Mouse (Mus musculus): Measurements from ENCODE around the gene Vangl2. TPM values are rescaled to one million over a fixed set of nuclear protein-coding genes. Genes with fewer than 3 reads are reported as not detected.

Gene Vangl2
- polyA plus RNA-seq, 1 experiment from 2014 or later = 0.57 TPM

DNA sequence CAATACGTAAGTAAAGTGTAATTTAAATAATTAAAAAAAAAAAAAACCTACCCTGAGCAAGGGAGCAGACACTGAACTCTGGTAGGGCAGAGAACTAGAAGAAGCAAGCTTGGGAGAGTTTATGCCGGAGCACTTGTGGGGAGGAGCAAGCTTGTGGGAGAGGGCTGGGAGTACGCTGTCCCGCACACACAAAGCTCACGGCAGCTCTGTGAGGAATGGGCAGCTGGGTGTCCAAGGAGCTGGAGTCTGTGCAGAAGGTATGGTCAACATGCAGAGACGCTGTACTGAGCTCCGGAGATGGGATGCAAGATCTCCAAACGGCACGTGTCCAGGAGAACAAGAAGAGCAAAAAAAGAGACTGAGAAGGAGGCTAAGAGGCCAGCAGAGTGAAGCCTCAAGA is 13.5 kb downstream of the Vangl2 start:
- 72% methylated on average over 9 of the region's 9 CpGs for WGBS (ENCODE audit: insufficient replicate concordance)
- Histone ChIP-seq H3K27ac (ENCODE audit: low read length) (no peak overlapping the region), H3K27me3 (ENCODE audit: control insufficient read depth, insufficient read depth, low read depth, low read length) (no peaks in the 10 kb centered on the region), H3K4me1 (ENCODE audit: control insufficient read depth, low read depth, low read length) (no peaks in the 10 kb centered on the region), H3K4me3 (ENCODE audit: low read depth, low read length) (no peak overlapping the region), H3K9ac (ENCODE audit: low read depth, low read length) (no peak overlapping the region), H3K4me2 (ENCODE audit: low read depth, low read length) (no peak overlapping the region), H3K36me3 (ENCODE audit: control insufficient read depth, insufficient read depth) (no peaks in the 10 kb centered on the region), H3K9me3 (replicated peaks; ENCODE audit: control insufficient read depth, low read length) (no peaks in the 10 kb centered on the region)
- no peak for ATAC-seq (ENCODE audit: low read depth)

DNA sequence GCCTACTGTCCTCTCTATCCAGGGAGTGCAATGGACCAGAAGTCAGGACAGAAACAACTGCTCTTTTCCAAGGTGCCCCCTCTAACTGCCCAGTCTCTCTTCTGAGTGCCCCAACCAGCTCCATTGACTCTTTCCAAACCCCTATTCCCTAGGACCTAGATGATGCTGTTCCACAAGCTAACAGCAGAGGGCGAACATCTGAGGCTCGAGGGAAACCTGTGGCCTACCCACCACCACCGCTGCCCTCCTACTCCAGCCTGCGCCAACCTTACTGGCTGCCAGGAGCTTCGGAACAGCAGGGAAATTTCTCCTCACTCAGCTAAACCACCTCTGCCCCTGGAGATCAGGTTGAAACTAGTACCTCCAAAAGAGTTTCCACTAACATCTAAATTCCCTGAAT is 16.2 kb downstream of the Vangl2 start:
- H3K27ac ChIP-seq (ENCODE audit: low read length) = no peak overlapping the region

DNA sequence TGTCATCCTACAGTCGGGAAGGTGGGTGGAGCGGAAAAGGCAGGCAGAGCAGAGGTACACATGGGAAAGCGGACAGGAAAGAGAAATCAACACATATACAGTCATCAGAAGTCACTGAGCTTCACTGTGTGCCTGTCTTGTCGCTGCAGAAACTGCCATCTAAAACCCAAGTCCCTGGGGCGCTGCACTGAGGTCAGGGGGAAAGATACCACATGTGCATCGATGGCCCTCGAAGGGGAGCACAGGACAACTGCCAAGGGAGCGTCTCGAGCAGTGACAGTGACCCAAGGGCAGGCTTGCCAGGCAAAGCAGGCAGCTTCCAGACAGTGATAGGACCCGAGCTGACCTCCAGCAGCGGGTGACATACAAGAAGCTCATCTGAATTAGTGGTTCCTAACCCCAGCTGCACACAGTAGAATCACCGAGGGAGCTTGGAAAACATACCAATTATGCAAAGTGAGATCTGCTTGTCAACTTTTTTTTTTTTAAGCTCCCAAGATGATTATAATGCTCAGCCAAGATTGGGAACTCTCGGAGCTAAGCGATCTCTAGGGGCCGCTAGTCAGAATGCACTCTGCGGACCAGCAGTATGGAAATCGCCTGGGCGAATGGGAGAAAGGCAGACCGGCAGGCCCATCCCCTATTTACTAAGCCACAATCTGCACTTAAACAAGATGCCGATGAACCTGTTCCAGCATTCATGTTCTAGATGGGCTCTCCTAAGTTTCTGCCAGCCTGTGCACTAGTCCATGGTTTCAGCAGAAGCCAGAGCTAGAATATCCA is 18.0 kb downstream of the Vangl2 start:
- H3K4me2 ChIP-seq (ENCODE audit: low read depth, low read length) = no peak overlapping the region
- no peaks in the 10 kb centered on the region for H3K27me3 ChIP-seq (ENCODE audit: control insufficient read depth, insufficient read depth, low read depth, low read length)
- H3K27ac ChIP-seq (ENCODE audit: low read length) = no peak overlapping the region
- H3K36me3 ChIP-seq (ENCODE audit: control insufficient read depth, insufficient read depth) = no peaks in the 10 kb centered on the region
- 81% methylated on average over 20 of the region's 20 CpGs for WGBS (ENCODE audit: insufficient replicate concordance)
- no peak overlapping the region for H3K9ac ChIP-seq (ENCODE audit: low read depth, low read length)
- ATAC-seq (ENCODE audit: low read depth) = no peak
- no peak overlapping the region for H3K4me3 ChIP-seq (ENCODE audit: low read depth, low read length)
- H3K9me3 ChIP-seq (replicated peaks; ENCODE audit: control insufficient read depth, low read length) = no peaks in the 10 kb centered on the region
- no peaks in the 10 kb centered on the region for H3K4me1 ChIP-seq (ENCODE audit: control insufficient read depth, low read depth, low read length)

More for the DNA sequence above, 16.2 kb downstream of the Vangl2 start:
- H3K4me2 ChIP-seq (ENCODE audit: low read depth, low read length) = no peak overlapping the region
- no peaks in the 10 kb centered on the region for H3K27me3 ChIP-seq (ENCODE audit: control insufficient read depth, insufficient read depth, low read depth, low read length)
- no peak overlapping the region for H3K9ac ChIP-seq (ENCODE audit: low read depth, low read length)
- ATAC-seq (ENCODE audit: low read depth) = no peak
- 22% methylated on average over 5 of the region's 5 CpGs for WGBS (ENCODE audit: insufficient replicate concordance)
- no peaks in the 10 kb centered on the region for H3K36me3 ChIP-seq (ENCODE audit: control insufficient read depth, insufficient read depth)
- H3K9me3 ChIP-seq (replicated peaks; ENCODE audit: control insufficient read depth, low read length) = no peaks in the 10 kb centered on the region
- H3K4me1 ChIP-seq (ENCODE audit: control insufficient read depth, low read depth, low read length) = no peaks in the 10 kb centered on the region
- H3K4me3 ChIP-seq (ENCODE audit: low read depth, low read length) = no peak overlapping the region

DNA sequence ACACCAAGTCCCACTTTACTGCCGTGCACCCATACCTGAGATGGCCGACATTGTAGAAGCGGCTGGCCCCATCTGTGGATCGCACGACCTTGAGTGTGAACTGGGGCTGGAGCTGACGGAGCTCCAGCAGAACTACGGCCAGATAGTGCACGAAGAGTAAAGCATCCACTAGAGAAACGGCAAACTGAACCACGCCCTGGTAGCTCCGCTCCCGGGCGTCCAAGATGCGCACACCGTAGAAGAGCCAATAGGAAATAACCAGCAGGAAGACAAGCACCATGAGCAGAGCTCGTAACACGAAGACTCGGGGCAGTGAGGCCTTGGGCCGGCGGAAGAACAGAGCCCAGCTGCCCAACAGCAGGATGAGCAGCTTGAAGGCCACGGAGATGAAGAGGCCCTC is 18.8 kb downstream of the Vangl2 start:
- 82% methylated on average over 21 of the region's 21 CpGs for WGBS (ENCODE audit: insufficient replicate concordance)
- ATAC-seq (ENCODE audit: low read depth) = no peak

DNA sequence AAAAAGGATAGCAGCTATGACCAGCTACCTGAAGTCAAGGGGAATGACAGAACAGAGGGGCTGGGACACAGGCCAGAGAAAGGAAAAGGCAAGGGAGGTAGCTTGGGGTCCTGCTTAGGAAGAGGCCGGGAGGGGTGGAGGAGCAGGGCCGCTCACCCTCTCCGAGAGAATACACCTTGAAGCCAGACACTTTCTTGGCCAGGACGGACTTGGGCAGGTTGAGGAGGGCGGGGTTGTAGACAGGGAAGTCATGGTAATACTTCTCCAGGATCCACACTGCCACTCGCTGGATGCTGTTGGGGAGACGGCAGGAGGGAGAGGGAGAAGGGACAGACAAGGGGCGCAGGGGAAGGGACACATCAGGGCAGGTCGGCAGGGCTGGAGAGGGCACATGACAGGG is 19.9 kb downstream of the Vangl2 start:
- no peak for ATAC-seq (ENCODE audit: low read depth)
- H3K4me1 ChIP-seq (ENCODE audit: control insufficient read depth, low read depth, low read length) = no peaks in the 10 kb centered on the region
- WGBS (ENCODE audit: insufficient replicate concordance) = 72% methylated on average over 9 of the region's 9 CpGs

More for the DNA sequence above, 18.8 kb downstream of the Vangl2 start:
- Histone ChIP-seq H3K4me3 (ENCODE audit: low read depth, low read length) (no peak overlapping the region), H3K9me3 (replicated peaks; ENCODE audit: control insufficient read depth, low read length) (no peaks in the 10 kb centered on the region), H3K27me3 (ENCODE audit: control insufficient read depth, insufficient read depth, low read depth, low read length) (no peaks in the 10 kb centered on the region), H3K4me1 (ENCODE audit: control insufficient read depth, low read depth, low read length) (no peaks in the 10 kb centered on the region), H3K4me2 (ENCODE audit: low read depth, low read length) (no peak overlapping the region), H3K36me3 (ENCODE audit: control insufficient read depth, insufficient read depth) (no peaks in the 10 kb centered on the region), H3K27ac (ENCODE audit: low read length) (no peak overlapping the region), H3K9ac (ENCODE audit: low read depth, low read length) (no peak overlapping the region)

DNA sequence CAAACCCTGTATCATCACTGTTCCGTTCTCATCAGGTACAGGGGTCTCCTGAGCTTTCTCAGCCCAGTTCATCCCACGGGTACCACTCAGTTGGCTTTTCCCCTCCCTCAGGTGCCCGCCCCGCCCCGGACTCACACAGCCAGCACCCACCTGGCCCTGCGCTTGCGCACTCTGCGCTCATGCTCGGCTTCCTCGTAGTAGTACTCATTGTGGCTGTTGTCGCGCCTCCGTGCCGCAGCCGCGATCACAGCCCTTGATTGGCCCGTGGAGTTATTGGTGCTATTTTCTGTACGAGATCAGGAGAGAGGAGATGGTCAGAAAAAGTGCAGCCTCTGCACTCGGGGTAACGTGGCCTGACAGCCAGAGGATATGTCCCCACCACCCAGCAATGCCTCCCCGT is 20.5 kb downstream of the Vangl2 start:
- no peak for ATAC-seq (ENCODE audit: low read depth)
- H3K36me3 ChIP-seq (ENCODE audit: control insufficient read depth, insufficient read depth) = no peaks in the 10 kb centered on the region
- no peak overlapping the region for H3K4me3 ChIP-seq (ENCODE audit: low read depth, low read length)
- no peaks in the 10 kb centered on the region for H3K9me3 ChIP-seq (replicated peaks; ENCODE audit: control insufficient read depth, low read length)
- WGBS (ENCODE audit: insufficient replicate concordance) = 80% methylated on average over 21 of the region's 21 CpGs
- H3K4me1 ChIP-seq (ENCODE audit: control insufficient read depth, low read depth, low read length) = no peaks in the 10 kb centered on the region
- H3K27ac ChIP-seq (ENCODE audit: low read length) = no peak overlapping the region
- H3K27me3 ChIP-seq (ENCODE audit: control insufficient read depth, insufficient read depth, low read depth, low read length) = no peaks in the 10 kb centered on the region
- no peak overlapping the region for H3K4me2 ChIP-seq (ENCODE audit: low read depth, low read length)
- H3K9ac ChIP-seq (ENCODE audit: low read depth, low read length) = no peak overlapping the region

More for the DNA sequence above, 19.9 kb downstream of the Vangl2 start:
- Histone ChIP-seq H3K9ac (ENCODE audit: low read depth, low read length) (no peak overlapping the region), H3K27me3 (ENCODE audit: control insufficient read depth, insufficient read depth, low read depth, low read length) (no peaks in the 10 kb centered on the region), H3K4me2 (ENCODE audit: low read depth, low read length) (no peak overlapping the region), H3K36me3 (ENCODE audit: control insufficient read depth, insufficient read depth) (no peaks in the 10 kb centered on the region), H3K27ac (ENCODE audit: low read length) (no peak overlapping the region), H3K9me3 (replicated peaks; ENCODE audit: control insufficient read depth, low read length) (no peaks in the 10 kb centered on the region), H3K4me3 (ENCODE audit: low read depth, low read length) (no peak overlapping the region)

DNA sequence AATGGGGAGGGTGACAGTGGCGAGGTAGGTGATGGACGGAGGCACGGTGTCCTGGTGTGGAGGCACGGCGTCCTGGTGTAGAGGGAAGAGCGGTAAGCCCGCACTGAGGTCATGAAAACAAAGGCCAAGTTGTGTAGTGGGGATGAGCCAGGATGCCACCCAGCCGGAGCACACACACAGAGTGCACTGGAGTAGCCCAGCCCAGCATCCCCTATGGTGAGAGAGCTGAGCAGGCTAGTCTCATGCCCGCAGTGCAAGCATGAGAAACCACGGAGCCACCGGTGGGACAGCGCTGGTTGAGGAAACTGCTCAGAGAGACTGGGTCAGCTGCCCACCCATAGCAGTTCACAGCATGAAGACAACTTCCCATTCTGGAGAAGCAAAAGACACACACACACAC is 26.6 kb downstream of the Vangl2 start:
- WGBS (ENCODE audit: insufficient replicate concordance) = 69% methylated on average over 12 of the region's 12 CpGs
- Histone ChIP-seq H3K4me3 (ENCODE audit: low read depth, low read length) (no peak overlapping the region), H3K4me2 (ENCODE audit: low read depth, low read length) (no peak overlapping the region), H3K27me3 (ENCODE audit: control insufficient read depth, insufficient read depth, low read depth, low read length) (no peaks in the 10 kb centered on the region), H3K9me3 (replicated peaks; ENCODE audit: control insufficient read depth, low read length) (no peaks in the 10 kb centered on the region), H3K36me3 (ENCODE audit: control insufficient read depth, insufficient read depth) (no peaks in the 10 kb centered on the region), H3K9ac (ENCODE audit: low read depth, low read length) (no peak overlapping the region), H3K27ac (ENCODE audit: low read length) (no peak overlapping the region), H3K4me1 (ENCODE audit: control insufficient read depth, low read depth, low read length) (no peaks in the 10 kb centered on the region)
- ATAC-seq (ENCODE audit: low read depth) = no peak

DNA sequence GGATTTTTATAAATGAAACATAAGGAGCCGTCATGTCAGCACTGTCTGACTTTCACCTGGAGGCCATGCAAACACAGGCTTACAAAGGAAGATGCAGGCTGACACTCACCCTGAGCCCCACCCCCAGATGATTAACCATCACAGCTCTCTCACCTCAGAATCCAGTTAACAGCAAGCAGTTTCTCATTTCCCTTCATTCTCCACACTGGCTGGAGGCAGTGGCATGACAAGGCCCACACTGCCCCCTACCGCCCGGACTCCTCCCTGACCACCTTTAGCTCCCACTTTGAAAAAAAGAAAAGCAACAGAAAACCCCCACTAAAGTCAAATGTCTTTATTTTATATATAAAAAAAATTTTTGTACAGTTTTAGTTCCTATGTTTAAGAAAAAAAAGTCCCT is 27.6 kb downstream of the Vangl2 start:
- 25% methylated on average over 3 of the region's 3 CpGs for WGBS (ENCODE audit: insufficient replicate concordance)
- ATAC-seq (ENCODE audit: low read depth) = no peak
- no peak overlapping the region for H3K4me3 ChIP-seq (ENCODE audit: low read depth, low read length)

DNA sequence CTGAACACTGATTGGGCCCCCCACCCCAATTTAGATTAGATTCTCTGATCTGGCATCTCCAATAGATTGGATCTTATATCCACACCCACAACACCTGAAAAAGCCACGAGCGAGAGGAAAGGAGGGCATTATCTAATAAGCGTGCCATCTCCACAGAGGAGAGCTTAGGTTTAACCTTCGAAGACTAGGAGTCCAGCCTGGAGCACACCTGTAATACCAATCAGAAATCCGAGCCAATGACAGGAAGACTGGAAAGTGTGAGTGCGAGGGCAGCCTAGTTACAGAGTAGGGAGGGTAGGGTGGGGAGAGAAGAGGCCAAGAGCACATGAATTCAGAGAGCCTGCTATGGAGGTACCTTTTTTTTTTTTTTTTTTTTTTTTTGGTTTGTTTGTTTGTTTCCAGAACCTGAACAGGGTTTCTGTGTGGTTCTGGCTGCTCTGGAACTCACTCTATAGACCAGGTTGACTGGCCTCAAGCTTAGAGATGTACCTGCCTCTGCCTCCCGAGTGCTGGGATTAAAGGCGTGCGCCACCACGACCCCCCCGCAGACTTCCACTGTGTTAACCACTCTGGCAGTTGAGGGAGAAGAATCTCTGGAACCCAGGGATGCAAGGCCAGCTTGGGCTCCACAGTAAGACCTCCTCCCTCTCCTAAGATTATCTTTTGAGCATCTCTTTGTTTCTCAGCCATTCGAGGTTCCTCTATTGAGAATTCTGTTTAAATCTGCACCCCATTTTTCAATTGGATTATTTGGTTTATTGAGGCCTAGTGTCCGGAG is 29.2 kb downstream of the Vangl2 start:
- ATAC-seq (ENCODE audit: low read depth) = no peak
- H3K4me2 ChIP-seq (ENCODE audit: low read depth, low read length) = no peak overlapping the region
- WGBS (ENCODE audit: insufficient replicate concordance) = 65% methylated on average over 13 of the region's 13 CpGs

More for the DNA sequence above, 27.6 kb downstream of the Vangl2 start:
- no peak overlapping the region for H3K4me2 ChIP-seq (ENCODE audit: low read depth, low read length)
- H3K9ac ChIP-seq (ENCODE audit: low read depth, low read length) = no peak overlapping the region
- H3K36me3 ChIP-seq (ENCODE audit: control insufficient read depth, insufficient read depth) = no peaks in the 10 kb centered on the region
- no peak overlapping the region for H3K27ac ChIP-seq (ENCODE audit: low read length)
- H3K4me1 ChIP-seq (ENCODE audit: control insufficient read depth, low read depth, low read length) = no peaks in the 10 kb centered on the region
- H3K27me3 ChIP-seq (ENCODE audit: control insufficient read depth, insufficient read depth, low read depth, low read length) = no peaks in the 10 kb centered on the region
- H3K9me3 ChIP-seq (replicated peaks; ENCODE audit: control insufficient read depth, low read length) = no peaks in the 10 kb centered on the region

More for the DNA sequence above, 29.2 kb downstream of the Vangl2 start:
- no peak overlapping the region for H3K4me3 ChIP-seq (ENCODE audit: low read depth, low read length)
- H3K9me3 ChIP-seq (replicated peaks; ENCODE audit: control insufficient read depth, low read length) = no peaks in the 10 kb centered on the region
- H3K27me3 ChIP-seq (ENCODE audit: control insufficient read depth, insufficient read depth, low read depth, low read length) = no peaks in the 10 kb centered on the region
- no peaks in the 10 kb centered on the region for H3K36me3 ChIP-seq (ENCODE audit: control insufficient read depth, insufficient read depth)
- no peak overlapping the region for H3K27ac ChIP-seq (ENCODE audit: low read length)
- no peaks in the 10 kb centered on the region for H3K4me1 ChIP-seq (ENCODE audit: control insufficient read depth, low read depth, low read length)
- H3K9ac ChIP-seq (ENCODE audit: low read depth, low read length) = no peak overlapping the region

All from liver, embryonic 16.5 days (tissue).